Mouse (Mus musculus) kidney, postnatal 4 days (tissue): ENCODE results near the gene Arhgap31.

Experiments
- DNase-seq, 2 experiments: peaks; one replicate each; pipeline ENCODE4 v3.0.0; 2021; ENCODE audit warnings: mixed read lengths in 2 of 2

The Arhgap31 gene

DNA sequence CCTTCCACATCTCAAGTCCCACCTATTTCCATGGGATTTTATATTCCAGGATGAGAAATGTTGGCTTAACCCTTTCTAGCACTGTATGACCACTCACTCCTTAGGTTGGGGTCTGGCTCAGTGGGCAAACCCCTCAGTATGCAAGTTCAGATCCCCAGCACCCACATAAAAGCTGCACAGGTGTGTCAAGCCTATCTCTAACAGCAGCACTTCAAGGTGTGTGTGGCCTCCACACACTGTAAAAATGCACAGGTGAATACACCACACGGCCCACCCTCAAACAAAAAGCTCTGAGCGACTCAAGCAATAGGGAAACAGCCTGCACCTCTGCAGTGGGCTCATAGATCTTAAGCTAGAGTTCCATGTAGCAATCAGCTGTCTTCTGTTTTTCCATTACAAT is 117.0 kb downstream of the Arhgap31 start:
- no peak for DNase-seq

GRCm38 (mm10) chr16:38594435-38594834 is 118.6 kb downstream of the Arhgap31 start:
- no peak for DNase-seq

GRCm38 (mm10) chr16:38592946-38593345 is 120.1 kb downstream of the Arhgap31 start:
- no peak for DNase-seq

GRCm38 (mm10) chr16:38592026-38592678 is 120.9 kb downstream of the Arhgap31 start:
- no peak for DNase-seq

DNA sequence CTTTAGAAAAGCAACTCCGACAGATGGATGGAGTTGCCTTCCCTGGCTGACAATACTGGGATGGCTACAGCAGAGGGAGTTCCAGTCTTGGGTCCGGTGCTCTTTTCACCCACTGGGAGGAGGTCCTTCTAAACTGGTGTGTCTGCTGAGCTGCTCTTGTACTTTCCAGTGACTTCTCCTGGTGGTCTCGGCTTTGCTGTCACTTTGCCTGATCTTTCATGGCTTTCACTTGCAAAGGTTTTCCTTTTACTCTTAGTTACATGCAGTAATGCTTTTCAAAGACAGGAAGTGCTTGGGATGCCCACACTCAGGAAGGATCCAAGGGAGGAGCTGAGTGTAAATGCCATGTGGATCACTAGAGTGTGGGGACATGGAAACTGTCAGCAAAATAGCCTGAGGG is 121.6 kb downstream of the Arhgap31 start:
- no peak for DNase-seq

DNA sequence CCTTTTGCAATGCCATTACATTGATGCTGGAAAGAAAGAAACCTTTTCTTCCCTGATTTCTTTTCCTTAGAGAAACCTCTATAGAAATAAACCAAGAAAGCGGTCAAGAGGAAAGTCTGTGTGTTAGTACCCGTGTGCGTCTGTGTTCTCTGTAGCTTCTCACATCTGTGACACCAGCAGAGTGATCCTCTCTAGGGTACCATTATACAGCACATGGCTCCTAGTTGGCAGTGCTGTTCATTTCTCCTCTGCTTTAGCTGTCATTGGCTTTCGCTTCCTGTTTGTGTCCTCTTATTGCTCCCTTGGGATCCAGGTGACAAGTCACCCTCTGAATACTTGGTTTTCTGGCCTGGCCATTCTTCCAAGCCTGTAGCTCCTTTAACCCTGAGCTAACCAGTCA is 125.5 kb downstream of the Arhgap31 start:
- DNase-seq = no peak

DNA sequence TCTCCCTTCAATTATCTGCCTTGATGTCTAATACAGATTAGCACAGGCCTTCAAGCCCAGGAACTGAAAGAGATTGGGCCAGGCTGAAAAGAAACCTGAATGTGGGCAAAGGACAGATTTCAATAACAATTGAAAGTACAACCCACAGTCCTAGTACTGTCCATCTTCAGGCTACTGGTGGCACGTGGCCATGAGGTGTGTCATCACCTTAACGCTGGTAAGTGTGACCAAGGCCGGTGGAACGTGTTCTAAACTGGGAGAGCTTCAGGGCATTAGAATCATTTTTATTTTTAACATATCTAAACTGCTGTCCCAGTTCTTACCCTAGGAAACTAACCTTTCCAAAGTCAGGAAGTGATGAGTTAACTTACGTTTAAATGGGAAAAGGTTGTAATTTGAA is 125.9 kb downstream of the Arhgap31 start:
- DNase-seq = no peak

DNA sequence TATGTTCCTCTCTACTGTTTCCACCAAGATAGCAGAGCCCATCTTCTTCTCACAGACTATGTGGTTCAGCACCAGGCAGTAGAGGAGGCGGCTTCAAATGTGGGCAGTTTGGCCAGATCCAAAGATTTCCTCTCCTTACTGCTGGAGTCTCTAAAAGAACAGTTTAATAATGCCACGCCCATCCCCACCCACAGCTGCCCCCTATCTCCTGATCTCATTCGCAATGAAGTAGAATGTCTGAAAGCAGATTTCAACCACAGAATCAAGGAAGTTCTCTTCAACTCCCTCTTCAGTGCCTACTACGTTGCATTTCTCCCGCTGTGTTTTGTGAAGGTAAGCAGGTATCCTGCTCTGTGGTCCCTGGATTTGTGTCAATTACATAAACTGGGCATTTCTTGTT is 127.9 kb downstream of the Arhgap31 start:
- DNase-seq = no peak

- DNase-seq = no peak
Measured at GRCm38 (mm10) chr16:38584761-38585160, 128.3 kb downstream of the Arhgap31 start.

DNA sequence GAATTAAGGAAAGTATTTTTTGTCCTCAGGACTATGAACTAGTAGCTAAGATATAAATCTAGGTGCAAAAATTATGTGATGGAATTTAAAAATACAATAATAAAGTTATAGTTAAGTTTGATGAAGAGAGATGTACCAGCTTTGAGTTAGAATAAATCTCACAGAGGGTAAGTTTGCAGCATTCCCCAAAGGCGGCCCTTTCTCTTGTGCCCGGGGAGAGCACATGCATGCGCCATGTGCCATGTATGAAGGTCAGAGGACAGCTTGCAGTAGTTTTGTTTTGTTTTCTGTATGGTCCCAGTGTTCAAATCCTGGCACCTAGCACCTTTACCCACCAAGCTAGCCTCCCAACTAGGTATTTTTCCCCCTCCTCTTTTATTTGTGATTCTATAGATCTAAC is 141.6 kb downstream of the Arhgap31 start:
- no peak for DNase-seq

GRCm38 (mm10) chr16:38568192-38568591 is 144.9 kb downstream of the Arhgap31 start:
- no peak for DNase-seq

GRCm38 (mm10) chr16:38563516-38563915 is 149.6 kb downstream of the Arhgap31 start:
- no peak for DNase-seq

GRCm38 (mm10) chr16:38562968-38563327 is 150.1 kb downstream of the Arhgap31 start:
- no peak for DNase-seq

GRCm38 (mm10) chr16:38562131-38562967 is 150.7 kb downstream of the Arhgap31 start:
- peak; percentile 96 to 97 for DNase-seq

GRCm38 (mm10) chr16:38558221-38558748 is 154.8 kb downstream of the Arhgap31 start, which contains the start of gene Tmem39a:
TSS of gene Tmem39a (plus strand) at chr16:38558698.
- no peak for DNase-seq

GRCm38 (mm10) chr16:38555988-38556387 is 157.1 kb downstream of the Arhgap31 start:
- no peak for DNase-seq

DNA sequence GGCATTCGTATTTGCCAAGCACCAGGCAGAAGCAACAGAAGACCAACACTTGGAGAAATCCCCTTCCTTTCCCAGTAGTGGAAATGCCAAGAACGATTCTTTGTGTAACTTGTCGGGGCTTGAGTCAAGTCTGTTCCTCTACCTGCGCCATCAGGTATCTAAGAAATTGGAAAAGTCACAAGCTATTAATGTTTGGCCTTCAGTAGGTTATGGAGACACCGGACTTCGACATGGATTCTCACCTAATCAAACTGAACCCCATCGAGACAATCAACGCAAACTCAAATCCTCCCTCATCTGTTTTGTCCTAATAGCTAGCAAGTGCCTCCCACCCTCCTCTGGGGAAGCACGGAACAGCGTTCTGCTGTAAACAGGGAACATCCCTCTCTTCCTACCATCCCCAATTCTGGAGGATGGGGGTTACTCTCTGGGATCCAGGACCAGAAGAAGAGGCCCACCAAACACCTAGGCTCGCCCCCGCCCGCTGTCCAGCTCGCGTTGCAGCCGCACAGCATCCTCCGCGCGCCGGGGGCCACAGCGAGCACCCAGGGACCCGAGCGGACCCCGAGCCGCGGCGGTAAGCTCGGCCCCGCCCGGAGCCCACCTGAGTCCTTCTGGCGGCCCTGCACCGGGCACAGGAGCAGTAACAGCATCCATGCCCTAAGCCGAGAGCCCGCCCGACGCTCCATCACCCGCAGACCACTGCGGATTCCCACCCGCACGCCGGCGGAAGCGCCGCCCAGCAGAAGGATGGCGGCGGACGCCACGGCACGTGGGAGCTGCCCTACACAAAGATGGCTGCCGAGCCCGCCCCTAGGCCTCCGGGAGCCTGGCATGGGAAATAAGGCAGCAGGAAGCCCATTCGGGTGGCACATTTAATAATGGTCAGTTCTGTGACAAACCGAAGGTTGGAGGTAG is 163.3 kb downstream of the Arhgap31 start, which contains the start of gene Poglut1:
Gene Poglut1, minus strand, starts transcription at position 780 of the 918 bp plus-strand sequence.
- DNase-seq = peak; percentile 86 to 91
